Mouse (Mus musculus) liver, embryonic 18 days (tissue): ENCODE data around the gene 4930486L24Rik. TPM values are rescaled to one million over a fixed set of nuclear protein-coding genes. Genes with fewer than 3 reads are reported as not detected.

Source experiments
- polyA plus RNA-seq: library from polyadenylated mRNA; depleted of rRNA; stranded (reverse); fragments of >200 nt; gene quantifications from 2 replicates; pipeline ENCODE4 v1.2.3, GENCODE M21; 2012; rRNA removed

The 4930486L24Rik gene
- polyA plus RNA-seq, result 0.10 and 0.16 TPM in 2 replicates

DNA sequence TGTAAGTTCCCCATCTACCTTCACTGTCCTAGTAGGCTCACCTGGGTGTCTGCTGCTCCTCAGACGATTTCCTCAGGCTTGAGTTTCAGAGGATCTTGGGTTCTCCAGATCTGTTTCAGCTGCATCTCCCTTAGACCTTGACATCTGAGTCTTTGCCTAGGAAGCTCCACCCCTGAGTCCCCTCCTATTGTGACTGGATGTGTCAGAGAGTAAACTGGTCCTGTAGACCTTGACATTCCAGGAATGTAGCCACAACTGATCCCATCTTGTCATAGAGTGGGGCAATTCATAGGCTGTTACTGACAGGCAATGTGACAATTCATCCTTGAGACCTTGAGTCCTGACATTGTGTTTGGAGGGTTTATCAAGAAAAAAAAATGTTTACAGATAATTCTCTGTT is at the start of gene 4930486L24Rik:
Gene 4930486L24Rik, minus strand, starts transcription at position 195 of the 400 bp plus-strand sequence.

DNA sequence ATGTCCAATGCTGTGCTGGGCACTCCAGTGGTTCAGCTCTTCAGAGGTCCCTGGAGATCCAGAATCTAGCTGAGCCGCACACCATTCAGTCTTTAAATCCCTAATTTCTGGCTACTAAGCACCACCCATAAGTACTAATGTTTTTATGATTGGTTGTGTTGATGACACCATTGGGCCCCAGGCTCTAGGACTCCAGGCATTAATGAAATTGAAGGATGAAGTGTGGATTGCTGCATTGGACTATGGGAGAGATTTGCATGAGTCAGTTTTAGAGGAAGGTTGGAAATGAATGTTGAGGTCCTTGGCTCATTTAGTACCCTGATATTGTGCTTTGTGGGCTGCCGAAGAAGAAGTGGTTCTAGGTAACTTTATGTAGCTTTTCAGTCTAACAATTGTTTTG is 40.5 kb upstream of the 4930486L24Rik start, which contains the start of gene Tpbpb:
Gene Tpbpb, minus strand, starts transcription at position 101 of the 400 bp plus-strand sequence.

DNA sequence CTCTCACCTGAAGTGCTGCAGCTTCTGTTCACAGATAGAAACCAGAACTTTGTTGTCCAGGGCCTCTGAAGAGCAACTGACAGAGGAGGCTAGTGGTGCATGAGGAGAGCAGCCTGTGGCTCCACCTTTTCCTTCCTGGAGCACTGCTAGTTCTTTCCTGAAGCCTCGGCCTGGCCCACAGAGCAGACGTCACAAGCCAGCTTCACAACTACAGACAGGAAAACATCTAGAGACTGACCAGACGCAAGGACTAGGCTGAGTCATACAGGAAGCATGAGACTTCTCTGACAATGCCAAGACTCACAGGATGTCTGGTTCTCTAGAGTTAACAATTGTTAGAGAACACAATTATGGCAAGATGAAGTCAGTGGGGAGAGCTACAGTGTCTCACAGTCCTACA is 33.1 kb upstream of the 4930486L24Rik start, which contains the start of gene Ctla2b:
Gene Ctla2b, minus strand, starts transcription at position 120 of the 400 bp plus-strand sequence.

DNA sequence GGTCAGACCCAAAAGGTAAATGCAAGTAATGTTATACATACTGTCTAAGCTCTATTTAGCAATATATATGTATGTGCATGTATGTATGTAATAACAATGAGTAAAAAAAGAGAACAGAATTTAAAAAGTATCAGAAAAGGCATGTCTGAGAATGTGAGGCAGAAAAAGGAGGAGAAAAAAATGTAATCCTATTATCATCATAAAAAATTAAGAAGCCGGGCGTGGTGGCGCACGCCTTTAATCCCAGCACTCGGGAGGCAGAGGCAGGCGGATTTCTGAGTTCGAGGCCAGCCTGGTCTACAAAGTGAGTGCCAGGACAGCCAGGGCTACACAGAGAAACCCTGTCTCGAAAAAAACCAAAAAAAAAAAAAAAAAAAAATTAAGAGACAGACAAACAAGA is 32.5 kb upstream of the 4930486L24Rik start, which contains the start of gene Gm49392:
Gene Gm49392, minus strand, starts transcription at position 101 of the 400 bp plus-strand sequence.

DNA sequence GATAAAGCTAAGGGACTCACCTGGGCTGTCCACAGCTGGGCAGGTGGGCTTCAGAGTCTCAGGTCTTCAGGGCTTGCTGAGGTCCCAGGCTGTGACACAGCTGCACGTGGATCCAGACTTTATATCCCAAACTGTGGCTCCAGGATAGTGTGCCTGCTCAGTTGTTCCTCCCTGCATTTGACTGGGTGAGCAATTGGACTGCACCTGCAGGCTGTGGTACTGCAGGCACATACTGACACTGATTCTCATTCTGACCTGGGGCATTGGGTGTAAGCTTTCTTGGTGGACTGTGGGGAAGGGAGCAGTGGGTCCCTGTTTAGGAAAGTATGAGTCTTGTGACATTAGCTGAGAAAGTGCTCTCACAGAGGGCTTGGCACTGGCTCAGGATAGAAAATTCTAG is 61.5 kb downstream of the 4930486L24Rik start, which contains the start of gene Ctsll3:
Gene Ctsll3, minus strand, starts transcription at position 101 of the 400 bp plus-strand sequence.

Other genes starting within 250 kb of the 4930486L24Rik start
- not detected in 2 replicates for gene BC051665, start 78.1 kb downstream of the 4930486L24Rik start, polyA plus RNA-seq
- not detected in 2 replicates for gene Ctsll3, start 61.6 kb downstream of the 4930486L24Rik start, polyA plus RNA-seq
- gene Gm49392, start 32.4 kb upstream of the 4930486L24Rik start, polyA plus RNA-seq, result 0.06 and 0.14 TPM in 2 replicates
- gene Ctla2b, start 33.0 kb upstream of the 4930486L24Rik start, polyA plus RNA-seq, result 6.9 and 8.1 TPM in 2 replicates
- gene Tpbpb, start 40.4 kb upstream of the 4930486L24Rik start, polyA plus RNA-seq, result not detected in 2 replicates
- gene Gm49393, start 71.1 kb upstream of the 4930486L24Rik start, polyA plus RNA-seq, result 0.19 TPM in 1 of 2 replicates, not detected in the other
- 6.8 and 8.7 TPM in 2 replicates for gene Gm49391, start 72.1 kb upstream of the 4930486L24Rik start, polyA plus RNA-seq
- 20.2 TPM in 2 replicates for gene Ctla2a, start 72.2 kb upstream of the 4930486L24Rik start, polyA plus RNA-seq
- 0.02 and 0.08 TPM in 2 replicates for gene Tpbpa, start 77.5 kb upstream of the 4930486L24Rik start, polyA plus RNA-seq
- 0.05 and 0.06 TPM in 2 replicates for gene Ctsj, start 141.5 kb upstream of the 4930486L24Rik start, polyA plus RNA-seq
- gene Ctsq, start 176.2 kb upstream of the 4930486L24Rik start, polyA plus RNA-seq, result not detected in 2 replicates